Mouse (Mus musculus) small intestine, adult 2 months (tissue): Measurements from ENCODE around the gene Rps7. TPM values are rescaled to one million over a fixed set of nuclear protein-coding genes. Genes with fewer than 3 reads are reported as not detected.

Experiments
- H3K27ac ChIP-seq: fragments of 200-500 bp; 2 replicates; pipeline ENCODE4 v1.5.1; 2012; ENCODE audit warnings: low read depth, low read length, control low read depth, inconsistent platforms; ENCODE audit not compliant: insufficient read depth
- H3K27me3 ChIP-seq: fragments of 200-500 bp; 2 replicates; pipeline ENCODE4 v1.6.1; 2012; ENCODE audit warnings: mild to moderate bottlenecking, moderate library complexity, low read length, inconsistent platforms; ENCODE audit not compliant: control insufficient read depth, insufficient read depth
- H3K36me3 ChIP-seq: fragments of 200-500 bp; 2 replicates; pipeline ENCODE4 v1.6.1; 2012; ENCODE audit warnings: mild to moderate bottlenecking, low read length, control low read depth, inconsistent platforms; ENCODE audit not compliant: control insufficient read depth, insufficient read depth
- H3K4me1 ChIP-seq: fragments of 200-500 bp; 2 replicates; pipeline ENCODE4 v1.6.1; 2012; ENCODE audit warnings: low read length, inconsistent platforms, mixed read lengths; ENCODE audit not compliant: control insufficient read depth, insufficient read depth, insufficient read length
- H3K4me3 ChIP-seq: fragments of 200-500 bp; 2 replicates; pipeline ENCODE4 v1.5.1; 2012; ENCODE audit warnings: low read depth, mild to moderate bottlenecking, control low read depth, inconsistent platforms, low read length, moderate library complexity
- CTCF ChIP-seq: fragments of 200-500 bp; IDR thresholded peaks from 2 replicates; pipeline ENCODE4 v1.5.1; 2012; ENCODE audit warnings: low read depth, mild to moderate bottlenecking, control low read depth, inconsistent platforms, low read length, moderate library complexity, mixed read lengths; ENCODE audit not compliant: insufficient replicate concordance, insufficient read length; ENCODE audit errors: extremely low read depth
- POLR2A ChIP-seq: fragments of 200-500 bp; IDR thresholded peaks from 2 replicates; pipeline ENCODE4 v1.6.1; 2012; ENCODE audit warnings: low read depth, mild to moderate bottlenecking, control low read depth, inconsistent platforms, low read length, moderate library complexity
- WGBS: fragments of 180-500 bp; shearing (Covaris S2); methylation state at CpG from one replicate; pipeline ENCODE4 v1.1.7; 2018; 5-methylcytosine and 5-hydroxymethylcytosine counted together
- polyA plus RNA-seq: library from polyadenylated mRNA; depleted of rRNA; stranded (reverse); fragments of >200 nt; gene quantifications from 2 replicates; pipeline ENCODE4 v1.2.3, GENCODE M21; 2012

Gene Rps7
- polyA plus RNA-seq, 1 experiment: 82.1 TPM

GRCm38 (mm10) chr12:28625407-28625806 lies 10.3 kb downstream of the Rps7 start:
- Histone ChIP-seq H3K27ac (no peak overlapping the region), H3K4me1 (no peaks in the 10 kb centered on the region), H3K36me3 (peaks cover 23% of the 10 kb centered on the region), H3K27me3 (no peaks in the 10 kb centered on the region), H3K4me3 (no peak overlapping the region)
- 77% methylated on average over 7 of the region's 7 CpGs for WGBS
- TF ChIP-seq CTCF (no peak), POLR2A (no peak)

- TF ChIP-seq CTCF (no peak), POLR2A (no peak)
- 46% methylated on average over 2 of the region's 2 CpGs for WGBS
- H3K27me3 ChIP-seq: no peaks in the 10 kb centered on the region
- no peaks in the 10 kb centered on the region for H3K4me1 ChIP-seq
- no peak overlapping the region for H3K27ac ChIP-seq
- H3K4me3 ChIP-seq: no peak overlapping the region
- H3K36me3 ChIP-seq: peaks cover 13% of the 10 kb centered on the region
Measured at GRCm38 (mm10) chr12:28624251-28624650, 11.5 kb downstream of the Rps7 start.

GRCm38 (mm10) chr12:28623195-28623594 lies 12.6 kb downstream of the Rps7 start, which contains the start of gene Colec11:
Gene Colec11, minus strand, starts transcription at chr12:28623377.
- H3K27me3 ChIP-seq: no peaks in the 10 kb centered on the region
- TF ChIP-seq POLR2A: no peak
- TF ChIP-seq CTCF: no peak
- no peaks in the 10 kb centered on the region for H3K4me1 ChIP-seq
- H3K36me3 ChIP-seq: peaks cover 3% of the 10 kb centered on the region
- 46% methylated on average over 5 of the region's 5 CpGs for WGBS
- no peak within 1 kb of the TSS for H3K27ac ChIP-seq
- no peak within 1 kb of the TSS for H3K4me3 ChIP-seq

GRCm38 (mm10) chr12:28622641-28623040 lies 13.1 kb downstream of the Rps7 start:
- TF ChIP-seq POLR2A (no peak), CTCF (no peak)
- Histone ChIP-seq H3K4me3 (no peak overlapping the region), H3K36me3 (no peaks in the 10 kb centered on the region), H3K27me3 (no peaks in the 10 kb centered on the region), H3K27ac (no peak overlapping the region), H3K4me1 (no peaks in the 10 kb centered on the region)
- WGBS: 85% methylated on average over 1 of the region's 1 CpGs

- WGBS: 31% methylated on average over 5 of the region's 5 CpGs
- H3K27me3 ChIP-seq: no peaks in the 10 kb centered on the region
- no peaks in the 10 kb centered on the region for H3K36me3 ChIP-seq
- H3K4me3 ChIP-seq: no peak overlapping the region
- TF ChIP-seq CTCF (no peak), POLR2A (no peak)
- H3K4me1 ChIP-seq: no peaks in the 10 kb centered on the region
- H3K27ac ChIP-seq: no peak overlapping the region
Measured at GRCm38 (mm10) chr12:28622167-28622532, 13.6 kb downstream of the Rps7 start.

GRCm38 (mm10) chr12:28621451-28622166 lies 14.1 kb downstream of the Rps7 start:
- no peak overlapping the region for H3K4me3 ChIP-seq
- H3K27ac ChIP-seq: no peak overlapping the region
- no peaks in the 10 kb centered on the region for H3K27me3 ChIP-seq
- no peaks in the 10 kb centered on the region for H3K36me3 ChIP-seq
- H3K4me1 ChIP-seq: no peaks in the 10 kb centered on the region
- TF ChIP-seq CTCF (no peak), POLR2A (no peak)
- WGBS: 10% methylated on average over 7 of the region's 7 CpGs

GRCm38 (mm10) chr12:28617297-28617696 lies 18.5 kb downstream of the Rps7 start:
- TF ChIP-seq CTCF: no peak
- no peak for TF ChIP-seq POLR2A
- Histone ChIP-seq H3K27me3 (no peaks in the 10 kb centered on the region), H3K36me3 (no peaks in the 10 kb centered on the region), H3K27ac (0 out of 2 replicates have a peak overlapping the region, but pooled peaks have one; percentile 6), H3K4me3 (no peak overlapping the region), H3K4me1 (no peaks in the 10 kb centered on the region; the same call in 1 of the 2 replicates)
- 58% methylated on average over 4 of the region's 4 CpGs for WGBS
